Mouse (Mus musculus) thymus, postnatal 0 days (tissue): ENCODE data around the gene Grsf1. TPM values are rescaled to one million over a fixed set of nuclear protein-coding genes. Genes with fewer than 3 reads are reported as not detected.
A peak's percentile ranks its signal among the peaks of the same experiment; 100 is the strongest.

Source experiments
- DNase-seq: peaks from one replicate; pipeline ENCODE4 v3.0.0-alpha.2; 2015; ENCODE audit warnings: low spot score
- polyA plus RNA-seq: library from polyadenylated mRNA; unstranded; fragments of >200 nt; fragmentation: Nextera tagmentation; extraction: Ambion mirVana; gene quantifications from 2 replicates; pipeline ENCODE4 v1.2.1, GENCODE M21; 2015

Gene Grsf1
- polyA plus RNA-seq, 1 experiment from 2014 or later: 46.0 TPM

DNA sequence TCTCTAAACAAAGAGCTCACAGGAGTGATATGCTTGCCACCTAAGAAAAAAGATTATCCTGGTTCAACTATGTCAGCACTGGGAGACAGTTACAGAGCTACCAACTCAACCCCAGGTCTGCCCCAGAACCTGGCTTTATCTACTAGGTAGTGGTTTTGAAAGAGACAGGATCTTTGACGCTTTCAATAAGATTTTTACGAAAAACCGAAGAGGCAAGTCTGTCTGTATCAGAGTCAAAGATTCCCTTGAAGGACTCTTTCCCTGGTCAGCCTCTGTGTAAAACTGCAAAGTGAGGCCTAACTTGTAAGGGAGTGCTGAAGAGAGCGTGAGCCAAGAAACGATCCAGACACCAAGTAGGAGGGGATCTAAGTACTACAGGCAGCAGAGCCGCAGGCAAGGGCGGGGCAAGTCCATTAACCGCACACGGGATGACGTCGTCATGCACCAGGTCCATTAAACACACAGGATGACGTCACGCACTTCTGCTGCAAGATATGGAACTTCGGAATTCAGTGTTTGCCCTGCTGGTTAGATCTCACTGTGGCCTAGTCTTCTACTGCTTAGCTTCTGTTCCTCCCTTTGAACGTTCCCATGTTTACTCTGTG lies 12.7 kb upstream of the Grsf1 start:
- DNase-seq: no peak

DNA sequence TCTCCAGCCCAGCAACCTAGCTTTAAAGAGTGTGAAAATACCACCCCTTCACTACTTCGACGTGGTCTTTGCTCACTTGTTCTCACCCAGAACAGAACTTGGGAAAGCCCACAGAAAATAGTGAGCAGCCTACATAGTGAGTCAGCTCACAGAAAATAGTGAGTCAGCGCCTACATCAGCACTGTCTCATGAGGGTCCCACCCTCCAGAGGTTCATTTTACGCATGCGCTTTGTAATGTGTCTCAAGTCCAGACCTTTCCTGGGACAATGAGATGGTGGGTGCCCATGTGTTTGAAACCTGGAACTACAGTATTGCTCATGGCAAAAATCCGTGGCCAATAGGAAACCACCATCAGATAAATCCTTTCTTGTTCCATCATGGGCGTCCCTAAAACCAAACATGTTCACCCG lies 12.0 kb upstream of the Grsf1 start:
- DNase-seq: no peak

DNA sequence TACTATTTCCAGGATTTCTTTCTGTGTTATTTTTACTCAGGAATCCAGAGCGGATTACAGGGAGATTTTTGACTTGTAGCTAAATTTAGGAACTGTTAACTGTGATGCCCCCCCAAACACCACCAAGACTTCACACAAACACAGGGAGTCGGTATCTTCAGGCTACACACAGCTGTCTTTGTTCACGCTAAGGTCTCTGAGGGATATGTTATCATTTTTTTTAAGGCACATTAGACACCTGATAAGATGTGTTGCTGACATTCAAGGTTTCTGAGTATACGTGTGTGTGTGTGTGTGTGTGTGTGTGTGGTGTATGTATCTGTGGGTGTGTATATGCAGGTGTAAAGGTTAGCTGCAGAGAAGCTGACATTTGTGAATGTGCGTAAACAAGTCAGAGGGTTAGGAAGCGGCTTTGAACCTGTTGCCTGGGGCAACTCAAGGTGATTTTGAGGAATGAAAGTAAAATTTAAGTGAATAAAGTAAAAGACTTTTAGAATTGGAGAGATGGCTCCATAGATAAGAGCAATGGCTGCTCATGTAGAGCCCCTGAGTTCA lies 9.9 kb upstream of the Grsf1 start:
- no peak for DNase-seq

DNA sequence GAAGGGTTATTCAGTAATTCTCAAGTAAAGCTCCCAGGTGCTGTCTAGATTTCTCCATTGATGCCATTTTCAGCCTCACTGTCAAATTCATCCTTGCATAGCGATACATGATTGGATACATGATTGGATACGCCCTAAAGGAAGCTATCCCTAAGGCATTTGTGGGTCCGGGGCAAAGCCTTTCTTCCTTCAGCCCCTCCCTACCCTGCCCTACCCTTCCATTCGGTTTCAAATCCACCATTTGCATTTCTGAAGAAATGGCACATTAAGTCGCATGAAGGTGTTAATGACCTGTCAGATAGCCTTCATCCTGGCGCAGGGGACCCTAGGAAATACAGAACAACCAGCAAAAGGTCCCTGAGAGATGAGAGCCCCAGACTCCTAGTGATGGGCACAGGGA lies 9.3 kb upstream of the Grsf1 start:
- no peak for DNase-seq

DNA sequence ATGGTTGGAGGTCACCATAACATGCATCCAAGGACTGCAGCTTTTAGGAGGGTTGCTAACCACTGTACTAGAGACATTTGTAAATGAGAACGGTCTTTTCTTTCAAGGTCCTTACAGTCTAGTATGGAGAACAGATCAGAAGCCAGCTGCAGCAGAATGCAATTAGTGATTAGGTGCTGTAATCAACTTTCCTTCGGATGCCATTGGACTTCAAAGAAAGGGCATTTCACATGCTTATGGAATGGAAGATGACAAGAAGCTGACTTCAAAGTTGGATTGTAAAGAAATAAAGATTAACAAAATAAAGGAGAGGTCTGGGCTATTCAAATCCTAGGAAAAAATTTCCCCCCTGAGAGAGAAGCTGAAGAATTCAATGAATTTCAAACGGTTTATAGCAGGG lies 8.3 kb upstream of the Grsf1 start:
- DNase-seq: no peak

DNA sequence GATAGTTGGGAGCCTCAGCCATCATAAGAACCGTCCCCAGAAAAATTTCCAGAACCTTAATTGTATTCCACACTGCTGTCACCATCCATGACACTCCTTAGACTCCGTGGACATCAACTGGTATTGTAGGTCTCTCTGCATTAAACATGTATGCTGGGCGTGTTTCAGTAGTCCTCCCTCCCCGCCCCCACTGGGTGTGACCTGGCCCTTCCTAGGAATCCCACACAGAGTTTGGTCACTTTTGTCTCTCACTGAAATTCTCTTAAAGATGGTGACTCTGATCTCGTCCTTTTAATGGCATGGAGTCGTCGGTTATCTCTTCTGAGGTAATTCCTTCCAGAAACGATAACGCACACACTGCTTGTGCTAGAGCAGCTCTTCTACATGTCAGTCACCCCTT lies 7.7 kb upstream of the Grsf1 start:
- no peak for DNase-seq

DNA sequence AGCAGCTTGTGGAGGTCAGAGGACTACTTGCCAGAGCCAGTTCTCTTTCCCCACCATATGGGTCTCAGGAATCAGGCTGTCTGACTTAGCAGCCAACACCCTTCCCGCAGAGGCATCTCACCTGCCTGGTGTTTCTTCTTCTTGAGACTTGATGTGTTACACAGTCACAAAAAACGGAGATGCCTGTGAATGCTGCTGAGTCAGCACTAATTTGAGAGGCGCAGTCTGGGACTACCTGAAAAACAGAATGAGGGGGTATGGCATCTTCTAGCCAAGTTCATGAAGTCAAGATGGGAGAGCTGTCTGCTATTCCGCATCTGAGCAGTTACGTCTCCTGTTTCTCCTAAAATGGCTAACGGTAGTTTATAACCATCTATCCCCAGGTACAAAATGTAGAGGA lies 4.6 kb upstream of the Grsf1 start:
- DNase-seq: no peak

DNA sequence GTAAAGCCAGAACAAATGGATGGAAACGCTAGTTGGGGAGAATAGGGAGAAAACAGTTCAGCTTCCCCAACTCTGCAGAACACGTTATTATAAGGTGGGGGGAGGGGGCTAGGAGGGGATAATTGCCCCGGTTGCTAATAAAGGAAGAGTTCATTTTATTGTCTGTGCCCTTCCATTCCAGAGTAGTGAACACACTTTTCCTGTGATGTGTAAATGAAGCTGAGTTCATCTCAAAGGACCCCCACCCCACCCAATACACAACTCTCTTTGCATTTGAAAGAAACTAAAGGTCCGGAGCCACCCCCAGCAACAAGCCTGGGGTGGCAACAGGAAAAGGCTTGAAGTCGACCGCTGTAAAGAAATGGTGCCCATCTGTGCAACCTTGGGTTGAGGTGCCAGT lies 3.4 kb upstream of the Grsf1 start:
- DNase-seq: no peak

DNA sequence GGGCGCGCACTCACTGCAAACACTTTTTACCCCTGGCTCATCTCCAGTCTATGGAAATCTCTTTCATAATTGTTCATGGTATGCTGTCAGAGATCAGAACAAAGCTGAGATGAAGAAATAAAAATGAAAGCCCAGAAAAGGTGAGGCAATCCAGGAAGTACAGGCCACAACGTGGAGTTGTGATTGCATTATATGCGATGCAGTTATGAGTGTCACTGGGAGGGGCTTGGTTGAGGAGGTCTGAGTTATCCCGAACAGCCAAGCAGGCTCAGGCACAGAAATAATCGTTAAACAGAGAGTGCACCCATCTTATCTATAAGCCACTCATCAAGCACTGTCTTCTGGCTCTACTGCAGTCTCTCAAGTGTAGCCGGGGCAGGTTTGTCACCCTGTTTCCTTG lies 3.0 kb upstream of the Grsf1 start:
- DNase-seq: no peak

DNA sequence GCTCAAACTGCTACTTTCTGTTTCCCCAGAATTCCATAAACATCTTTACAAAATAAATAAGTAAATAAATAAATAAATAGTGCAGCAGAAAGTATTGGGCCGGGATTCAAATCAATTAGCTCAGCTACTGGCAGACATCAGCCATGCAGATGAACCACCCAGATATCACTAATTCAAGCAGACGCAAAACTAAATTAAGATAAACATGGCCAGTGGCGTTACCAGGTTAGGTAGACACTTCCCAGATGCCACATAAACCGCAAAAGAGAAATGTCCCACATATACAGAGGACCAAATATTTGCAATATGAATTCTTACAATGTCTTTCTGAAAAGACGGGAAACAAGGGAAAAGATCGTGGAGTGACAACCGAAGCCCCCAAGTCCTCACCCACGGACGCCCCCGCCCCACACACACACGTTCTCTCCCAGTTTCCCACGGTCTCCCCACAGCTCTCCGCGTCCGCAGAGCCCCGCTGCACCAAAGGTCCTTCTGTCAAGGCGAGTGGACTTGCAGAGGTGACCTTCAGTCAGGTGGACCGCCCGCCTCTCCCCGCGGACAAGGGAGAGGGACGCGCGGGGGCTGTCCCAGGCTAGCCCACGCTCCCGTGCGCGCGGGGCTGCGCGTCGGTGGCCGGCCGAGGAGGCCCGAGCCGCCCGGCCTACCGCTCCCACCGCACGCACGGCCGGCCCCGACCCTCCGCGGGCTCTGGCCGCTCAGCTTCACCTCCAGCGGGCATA lies 1.1 kb downstream of the Grsf1 start:
- peak; percentile 25 for DNase-seq

DNA sequence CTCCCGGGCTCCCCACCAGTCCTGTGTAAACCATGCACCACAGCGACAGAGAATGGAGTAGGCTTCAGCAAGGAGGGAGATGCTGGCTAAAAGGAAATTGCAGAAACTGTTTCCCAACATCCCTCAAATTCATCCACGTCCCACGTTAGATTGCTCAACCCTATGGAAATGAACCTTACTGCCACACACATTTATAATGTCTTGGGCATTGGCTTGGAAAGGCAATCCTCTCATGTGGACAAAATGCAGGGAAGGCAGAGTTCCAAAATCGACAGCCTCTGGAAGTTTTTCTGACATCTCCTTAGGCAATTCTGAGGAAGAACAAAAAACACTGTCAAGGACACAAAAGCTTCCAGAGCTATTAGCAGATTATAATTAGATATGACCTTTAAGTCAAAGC lies 12.1 kb downstream of the Grsf1 start:
- no peak for DNase-seq

DNA sequence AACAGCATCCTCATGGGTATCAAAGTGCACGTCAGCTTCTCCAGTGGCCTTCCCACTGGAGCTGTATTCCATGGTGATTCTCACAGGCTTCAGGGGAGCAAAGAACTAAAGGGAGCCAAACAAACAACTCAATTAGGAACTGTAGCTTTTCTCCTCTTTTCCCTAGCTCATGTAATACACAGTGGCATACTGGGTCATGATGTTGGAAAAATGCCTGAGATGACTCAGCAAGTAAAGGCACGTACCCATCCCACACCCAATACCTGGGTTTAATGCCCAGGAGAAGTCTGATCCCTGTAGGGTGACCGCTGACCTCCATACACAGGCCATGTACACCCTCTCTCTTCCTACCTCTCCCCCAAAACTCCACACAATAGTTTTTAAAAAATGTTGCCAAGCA lies 12.8 kb downstream of the Grsf1 start:
- DNase-seq: no peak

DNA sequence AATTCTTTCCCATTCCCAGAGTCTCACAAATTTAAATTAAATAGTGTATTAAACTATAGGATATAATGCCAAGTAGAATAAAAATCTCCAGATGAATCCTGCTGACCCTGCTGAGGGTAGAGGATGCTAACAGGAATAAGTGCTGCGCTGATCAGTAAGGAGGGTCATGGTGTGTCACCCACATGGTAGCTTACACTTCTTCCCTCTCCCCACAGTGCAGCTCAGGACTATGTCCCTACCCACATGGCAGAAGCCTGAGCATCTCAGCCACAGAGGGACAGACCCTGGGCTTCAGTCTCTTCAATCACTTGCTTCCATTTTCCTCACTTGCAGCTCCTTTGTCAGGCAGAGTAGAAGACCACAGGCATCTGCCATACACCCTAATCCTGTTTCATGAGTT lies 18.1 kb downstream of the Grsf1 start:
- no peak for DNase-seq

DNA sequence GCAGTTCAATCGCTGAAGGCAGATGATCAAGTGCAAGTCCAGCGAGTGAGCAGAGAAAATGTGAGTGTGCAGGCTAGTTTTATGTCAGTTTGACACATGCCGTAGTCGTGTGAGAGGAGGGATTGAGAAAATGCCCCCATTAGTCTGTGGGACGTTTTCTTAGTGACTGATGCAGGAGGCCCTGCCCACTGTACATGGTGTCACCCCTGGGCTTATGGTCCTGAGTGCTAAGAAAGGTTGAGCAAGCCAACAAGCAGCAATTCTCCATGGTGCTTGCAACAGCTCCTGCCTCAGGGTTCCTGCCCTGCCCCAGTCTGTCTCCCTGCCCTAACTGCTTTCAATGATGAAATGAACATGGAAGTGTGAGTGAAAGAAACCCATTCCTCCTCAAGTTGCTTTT lies 23.4 kb downstream of the Grsf1 start:
- DNase-seq: no peak

DNA sequence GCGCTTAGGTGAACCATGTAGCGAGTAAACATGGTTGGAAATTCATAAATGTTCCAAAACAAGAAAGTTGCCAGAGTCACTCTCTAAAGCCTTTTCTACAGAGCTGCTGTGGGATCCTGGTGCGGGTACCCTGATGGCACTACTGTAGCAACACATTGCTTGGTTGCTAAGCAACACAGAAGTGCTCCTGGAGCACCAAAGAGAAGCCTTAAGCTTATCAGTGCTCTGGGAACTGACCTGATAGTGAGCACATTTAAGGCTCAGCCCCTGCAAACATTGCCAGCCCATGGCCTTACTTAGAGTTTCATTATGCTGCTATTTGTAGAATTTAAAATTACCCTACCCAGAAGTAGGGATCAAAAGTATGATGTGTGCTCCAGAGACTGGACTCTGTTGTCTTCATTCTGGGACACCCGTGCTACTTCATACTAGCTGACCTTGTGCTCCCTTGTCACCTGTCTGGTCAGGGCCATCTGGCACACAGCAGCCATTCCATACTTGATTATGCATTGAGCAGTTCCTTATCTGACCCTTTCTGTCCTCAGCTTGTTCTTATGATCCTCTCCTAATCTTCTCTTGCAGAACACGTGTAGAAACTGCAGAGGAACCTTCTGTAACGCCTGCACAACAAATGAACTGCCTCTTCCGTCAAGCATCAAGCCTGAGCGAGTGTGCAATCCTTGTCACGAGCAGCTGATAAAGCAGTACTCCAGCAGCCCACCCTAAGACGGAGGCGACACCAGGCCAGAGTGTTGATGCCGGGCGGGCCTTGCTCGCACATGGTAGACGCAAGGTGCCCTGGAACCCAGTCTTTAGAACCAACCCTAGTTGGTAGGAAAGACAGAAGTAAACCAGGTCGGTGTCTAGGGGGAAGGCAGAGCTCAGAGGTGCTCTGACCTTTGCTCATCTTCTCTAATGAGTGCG lies 26.5 kb downstream of the Grsf1 start:
- DNase-seq: no peak

DNA sequence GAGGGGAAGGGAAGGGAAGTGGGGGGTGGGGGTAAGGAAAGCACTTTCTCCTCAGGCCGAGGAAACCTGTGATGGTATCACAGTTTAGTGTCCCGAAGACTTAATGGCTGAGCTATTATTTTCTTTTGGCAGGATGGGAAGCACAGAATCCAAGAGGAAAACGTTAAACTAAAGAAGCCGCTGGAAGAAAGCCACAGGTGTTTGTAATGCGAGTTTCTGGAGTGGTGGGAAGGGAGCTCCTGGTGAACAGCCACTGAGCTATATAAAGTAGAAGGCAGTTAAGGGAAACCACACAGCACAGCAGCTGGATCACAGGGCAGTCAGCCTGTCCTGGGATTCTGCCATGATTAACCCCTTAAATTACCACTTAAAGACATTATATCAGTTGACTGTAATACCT lies 30.6 kb downstream of the Grsf1 start:
- DNase-seq: no peak

DNA sequence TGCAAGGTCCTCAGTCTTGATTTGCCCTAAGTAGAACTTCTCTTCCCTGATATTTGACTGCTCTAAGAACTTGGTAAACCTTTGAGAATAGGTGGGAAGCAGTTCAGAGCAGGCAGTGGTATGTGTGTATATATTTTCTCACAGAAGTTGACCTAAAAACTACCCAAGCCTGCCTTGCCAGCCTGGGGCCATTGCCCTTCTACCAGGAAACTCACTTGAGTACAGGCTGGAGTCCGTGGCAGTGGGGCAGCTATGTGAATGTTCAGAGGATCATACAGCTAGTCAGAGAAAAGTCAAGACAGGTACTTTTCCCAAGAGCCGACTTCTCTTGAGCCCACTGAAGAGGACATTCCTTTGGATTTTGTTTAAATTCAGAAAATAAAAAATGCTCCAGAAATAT lies 31.1 kb downstream of the Grsf1 start:
- DNase-seq: no peak

DNA sequence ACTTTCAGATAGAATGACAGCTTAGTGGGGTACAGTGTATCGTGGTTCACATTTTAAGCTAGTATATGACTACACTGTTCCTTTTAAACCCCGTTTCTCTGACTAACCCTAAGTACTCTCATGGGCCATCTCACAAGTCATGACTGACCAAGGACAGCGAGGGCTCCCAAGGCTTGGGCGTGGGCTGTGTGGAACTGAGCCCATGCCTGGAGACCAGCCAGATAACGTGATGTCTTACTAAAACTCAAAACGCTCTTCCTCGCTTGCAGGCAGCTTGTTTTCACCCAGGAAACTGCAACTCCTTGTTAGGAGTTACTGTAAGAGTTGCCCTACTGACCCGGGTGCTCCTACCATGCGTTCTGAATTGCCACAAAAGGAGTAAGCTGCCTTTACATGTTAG lies 32.5 kb downstream of the Grsf1 start:
- DNase-seq: no peak

DNA sequence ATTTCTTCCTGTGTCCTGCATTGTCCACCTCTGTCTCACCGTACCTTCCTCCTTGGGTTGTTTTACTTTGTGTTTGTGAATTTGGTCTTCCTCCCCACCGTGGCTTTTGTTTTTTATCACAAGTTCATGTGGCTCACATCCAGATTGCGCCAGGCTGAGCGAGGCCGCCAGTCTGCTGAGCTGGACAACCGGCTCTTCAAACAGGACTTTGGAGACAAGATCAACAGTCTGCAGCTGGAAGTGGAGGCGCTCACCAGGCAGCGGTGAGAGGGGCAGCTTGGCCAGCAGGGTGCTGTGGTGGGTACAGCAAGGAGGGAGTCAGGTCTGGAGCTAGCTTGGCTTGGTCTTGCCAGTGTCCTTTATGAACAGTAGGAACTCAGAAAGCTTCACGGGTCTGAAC lies 33.2 kb downstream of the Grsf1 start:
- DNase-seq: no peak

DNA sequence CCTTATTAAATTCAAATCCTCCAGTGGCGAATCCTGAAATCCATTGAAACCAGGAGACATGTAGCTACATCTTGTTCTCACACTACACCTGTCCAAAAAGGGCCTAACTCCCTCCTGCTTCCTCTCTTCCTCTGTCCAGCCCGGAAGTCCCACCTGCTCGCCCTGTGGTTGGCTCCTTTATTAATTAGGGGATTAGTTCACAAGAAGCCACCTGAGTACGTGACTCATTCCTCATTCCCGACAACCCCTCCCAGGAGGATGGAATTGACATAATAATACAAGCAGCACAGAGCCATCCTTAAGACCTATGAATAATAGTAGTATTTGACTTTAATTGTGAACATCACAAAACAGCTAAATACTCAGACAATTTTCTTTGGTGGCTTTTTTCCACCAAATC lies 41.9 kb downstream of the Grsf1 start:
- no peak for DNase-seq

DNA sequence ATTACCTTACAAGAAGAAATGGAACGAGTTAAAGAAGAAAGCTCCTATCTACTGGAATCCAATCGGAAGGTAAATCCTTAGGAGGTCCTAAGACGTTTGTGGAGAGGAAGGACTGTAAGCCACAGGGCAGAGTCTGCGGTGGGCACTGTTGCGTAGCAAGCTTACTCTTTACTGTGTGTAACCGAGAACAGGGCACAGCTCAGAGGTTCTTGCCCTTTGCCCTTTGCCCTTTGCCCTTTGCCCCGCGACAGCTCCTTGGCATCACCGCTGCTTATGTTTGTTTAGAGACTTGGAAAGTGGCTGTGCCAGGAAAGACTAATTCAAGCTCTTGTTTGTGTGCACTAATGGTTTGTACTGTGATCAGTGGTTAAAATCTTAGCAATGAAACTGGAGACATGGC lies 43.5 kb downstream of the Grsf1 start:
- DNase-seq: no peak

DNA sequence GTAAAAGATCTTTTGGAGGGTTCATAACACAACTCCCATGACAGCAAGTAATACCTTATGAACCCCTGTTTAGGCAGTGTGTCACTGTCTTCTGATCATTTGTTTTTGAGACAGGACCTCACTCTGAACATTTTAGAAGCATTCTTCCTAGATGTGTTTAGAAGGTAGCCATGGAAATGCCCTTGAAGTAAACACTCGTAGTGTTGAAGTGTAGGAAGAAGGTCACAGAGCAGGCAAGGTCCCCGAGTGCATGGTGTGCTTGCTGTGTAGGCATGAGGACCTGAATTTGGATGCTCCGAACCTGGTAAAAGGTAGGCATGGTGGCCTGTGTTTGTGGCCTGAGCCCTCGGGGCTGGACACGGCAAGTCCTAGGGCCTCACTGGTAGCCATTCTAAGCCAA lies 44.4 kb downstream of the Grsf1 start:
- DNase-seq: no peak
